Mouse (Mus musculus) kidney, adult 18-20 months (tissue): ENCODE data around the gene Epn1.
A peak's percentile ranks its signal among the peaks of the same experiment; 100 is the strongest.

Experiments used
- DNase-seq: peaks from one replicate; pipeline ENCODE4 v3.0.0; 2021

Epn1 gene

DNA sequence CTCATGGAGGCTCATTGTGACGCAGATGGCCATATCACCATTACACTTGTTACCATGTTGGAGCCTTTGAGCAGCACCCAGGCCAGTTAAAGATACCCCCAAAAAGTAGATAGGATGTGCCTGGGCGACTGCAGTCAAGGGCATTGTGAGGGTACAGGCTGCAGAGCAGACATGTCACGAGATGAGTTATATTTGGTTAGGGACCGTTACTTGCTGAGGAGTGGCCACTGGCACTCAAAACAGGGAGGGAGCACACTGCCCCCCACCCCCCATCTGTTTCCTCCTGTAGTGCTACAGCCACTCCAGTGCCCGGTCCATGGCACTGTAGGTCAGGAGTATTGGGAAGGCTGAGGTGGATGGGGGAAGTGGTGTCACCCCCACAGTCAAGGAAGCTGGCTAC is 18.7 kb downstream of the Epn1 start:
- no peak for DNase-seq

DNA sequence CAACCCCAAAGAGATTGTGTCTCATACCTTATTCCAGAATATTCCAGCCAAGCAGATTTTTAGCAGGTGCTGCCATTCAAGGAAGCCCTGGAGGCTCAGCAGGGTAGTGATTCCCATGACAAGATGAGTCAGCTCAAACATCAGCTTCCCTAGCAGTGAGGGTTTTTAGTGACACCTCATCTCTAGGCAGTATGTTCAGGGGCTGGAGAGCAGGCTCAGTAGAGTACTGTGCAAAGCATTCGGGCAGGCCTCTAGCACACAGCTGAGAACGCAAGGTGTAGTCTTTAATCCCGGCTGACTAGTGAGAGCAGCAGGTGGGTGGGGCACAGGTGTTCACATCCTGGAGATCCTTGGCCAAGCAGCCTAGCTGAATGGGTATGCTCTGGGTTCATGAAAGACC is 19.8 kb downstream of the Epn1 start:
- no peak for DNase-seq

- no peak for DNase-seq
Measured at GRCm38 (mm10) chr7:5101066-5101663, 21.1 kb downstream of the Epn1 start.

DNA sequence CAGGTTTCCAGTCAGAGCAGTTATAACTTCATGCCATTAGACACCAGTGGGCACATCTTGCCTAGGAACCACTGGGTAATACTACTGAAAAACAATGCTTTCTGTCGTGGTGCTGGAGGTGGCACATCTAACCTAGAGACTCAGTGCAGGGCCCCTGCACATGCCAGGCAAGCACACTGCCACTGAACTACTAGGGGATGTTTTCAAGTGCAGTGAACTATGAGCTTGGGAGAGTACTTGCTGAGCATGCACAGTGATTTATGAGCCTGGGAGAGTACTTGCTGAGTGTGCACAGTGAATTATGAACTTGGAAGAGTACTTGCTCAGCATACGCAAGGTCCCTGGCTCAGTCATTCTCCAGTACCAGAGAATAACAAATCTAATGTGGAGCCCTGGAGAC is 22.5 kb downstream of the Epn1 start:
- no peak for DNase-seq

DNA sequence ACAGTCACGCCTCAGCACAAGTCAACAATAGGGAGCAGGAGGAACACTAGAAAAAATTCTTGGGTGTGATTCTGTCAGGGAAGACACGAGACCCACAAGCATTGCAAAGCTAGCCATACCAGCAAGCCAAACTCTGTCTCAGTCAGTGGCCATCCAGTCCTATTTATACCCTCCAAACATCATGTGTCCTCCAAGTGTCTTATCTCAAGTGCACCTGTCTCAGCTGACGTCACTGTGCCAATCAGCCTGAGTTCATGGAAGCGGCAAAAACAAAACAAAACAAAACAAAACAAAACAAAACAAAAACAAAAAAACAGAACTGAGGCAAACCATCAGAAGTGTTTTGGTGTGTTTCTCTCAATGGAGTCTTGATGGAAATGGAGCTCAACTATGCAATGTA is 28.2 kb downstream of the Epn1 start:
- no peak for DNase-seq

DNA sequence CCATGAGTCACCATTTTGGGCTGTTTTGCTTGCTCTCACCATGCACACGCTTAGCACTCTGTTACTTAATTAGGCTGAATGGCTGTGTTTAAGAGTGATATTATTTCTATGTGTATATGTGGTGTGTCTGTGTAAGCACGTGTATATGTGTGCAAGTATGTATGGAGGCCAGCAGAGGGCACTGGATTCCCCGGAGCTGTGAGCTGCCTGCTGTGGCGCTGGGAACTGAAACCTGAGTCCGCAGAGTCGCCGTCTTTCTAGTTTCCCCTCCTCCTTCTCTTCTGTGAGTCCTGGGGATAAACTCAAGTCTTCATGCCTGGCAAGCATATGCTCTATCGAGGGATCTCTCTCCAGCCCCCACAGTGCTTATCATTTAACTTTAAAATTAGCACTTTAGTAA is 29.3 kb downstream of the Epn1 start:
- DNase-seq = no peak

DNA sequence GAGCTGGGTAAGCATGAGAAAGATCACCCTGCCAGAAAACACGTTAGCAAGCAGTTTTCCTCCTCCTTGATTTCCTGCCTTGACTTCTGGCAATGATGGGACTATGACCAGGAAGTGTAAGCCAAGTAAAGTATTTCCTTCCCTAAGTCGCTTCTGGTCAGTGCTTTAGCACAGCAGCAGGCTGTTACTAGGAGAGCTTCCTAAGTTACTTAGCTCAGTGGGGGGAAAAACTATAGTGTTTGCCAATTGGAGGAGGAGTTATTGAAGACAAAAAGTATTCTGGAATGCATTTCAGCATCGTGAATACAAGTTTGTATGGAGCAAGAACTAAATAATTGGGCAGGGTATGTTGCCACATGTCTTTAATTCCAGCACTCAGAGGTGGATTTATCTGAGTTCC is 32.7 kb downstream of the Epn1 start:
- no peak for DNase-seq

DNA sequence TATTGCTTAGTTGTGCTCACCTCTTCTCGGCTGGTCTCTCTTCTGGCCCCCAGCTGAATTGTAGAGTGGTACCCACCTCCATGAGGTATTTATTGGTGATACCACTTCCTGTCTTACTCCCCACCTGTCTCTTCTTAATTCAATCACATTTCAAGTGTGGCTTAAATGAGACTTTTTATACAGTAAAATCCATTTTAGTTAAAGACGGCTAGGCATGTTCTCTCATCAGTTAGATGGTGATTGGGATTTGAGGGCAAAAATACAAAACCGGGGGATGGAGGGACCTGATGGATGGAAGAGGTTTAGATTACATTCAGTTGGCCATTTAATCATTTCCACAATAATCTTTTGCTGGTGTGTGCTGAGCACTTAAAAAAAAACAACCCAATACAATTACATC is 36.8 kb downstream of the Epn1 start, which contains the start of gene Rfpl4:
Gene Rfpl4, minus strand, starts transcription at position 101 of the 400 bp plus-strand sequence.
- no peak for DNase-seq

DNA sequence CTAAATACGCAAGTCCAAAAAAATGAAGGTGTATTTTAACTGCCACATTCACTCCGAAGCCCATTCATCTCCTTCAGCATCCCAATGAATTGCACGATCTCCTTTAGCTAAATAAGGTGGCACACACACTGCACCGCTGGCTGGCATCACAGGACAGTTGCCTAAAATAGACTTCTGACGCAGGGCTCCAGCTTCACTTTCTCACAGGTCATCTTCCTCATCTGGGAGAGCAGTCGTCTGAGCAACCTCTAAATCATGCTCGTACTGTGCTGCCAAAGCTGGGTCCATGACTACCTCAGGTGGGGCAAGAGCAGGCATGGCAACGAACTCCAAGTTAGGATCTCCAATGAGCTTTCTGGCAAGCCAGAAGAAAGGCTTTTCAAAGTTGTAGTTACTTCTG is 45.0 kb downstream of the Epn1 start:
- no peak for DNase-seq

GRCm38 (mm10) chr7:5125549-5126406 is 45.7 kb downstream of the Epn1 start, which contains the start of gene Rasl2-9:
TSS of gene Rasl2-9 (minus strand) at chr7:5125950.
- DNase-seq = peak; percentile 86
